Mouse (Mus musculus) cortical plate, adult 2 months (tissue): ENCODE data around the gene Ccin.

Experiments used
- CTCF ChIP-seq: fragments of 200-500 bp; IDR thresholded peaks from 2 replicates; pipeline ENCODE4 v1.5.1; 2011; ENCODE audit warnings: mild to moderate bottlenecking, control low read depth, low read length; ENCODE audit not compliant: insufficient read depth; ENCODE audit errors: extremely low read depth
- POLR2A ChIP-seq: fragments of 200-500 bp; IDR thresholded peaks from 2 replicates; pipeline ENCODE4 v1.6.1; 2011; ENCODE audit warnings: mild to moderate bottlenecking, low read length, control low read depth; ENCODE audit not compliant: insufficient read depth; ENCODE audit errors: extremely low read depth

- TF ChIP-seq CTCF (no peak), POLR2A (no peak)
Observed at GRCm38 (mm10) chr4:44022323-44022722, 39.0 kb downstream of the Ccin start.
